Mouse (Mus musculus): ENCODE results near the gene Pacs2. TPM values are rescaled to one million over a fixed set of nuclear protein-coding genes. Genes with fewer than 3 reads are reported as not detected.
A peak's percentile ranks its signal among the peaks of the same experiment; 100 is the strongest.

Gene Pacs2
- total RNA-seq, 1 experiment, result 17.2 TPM

DNA sequence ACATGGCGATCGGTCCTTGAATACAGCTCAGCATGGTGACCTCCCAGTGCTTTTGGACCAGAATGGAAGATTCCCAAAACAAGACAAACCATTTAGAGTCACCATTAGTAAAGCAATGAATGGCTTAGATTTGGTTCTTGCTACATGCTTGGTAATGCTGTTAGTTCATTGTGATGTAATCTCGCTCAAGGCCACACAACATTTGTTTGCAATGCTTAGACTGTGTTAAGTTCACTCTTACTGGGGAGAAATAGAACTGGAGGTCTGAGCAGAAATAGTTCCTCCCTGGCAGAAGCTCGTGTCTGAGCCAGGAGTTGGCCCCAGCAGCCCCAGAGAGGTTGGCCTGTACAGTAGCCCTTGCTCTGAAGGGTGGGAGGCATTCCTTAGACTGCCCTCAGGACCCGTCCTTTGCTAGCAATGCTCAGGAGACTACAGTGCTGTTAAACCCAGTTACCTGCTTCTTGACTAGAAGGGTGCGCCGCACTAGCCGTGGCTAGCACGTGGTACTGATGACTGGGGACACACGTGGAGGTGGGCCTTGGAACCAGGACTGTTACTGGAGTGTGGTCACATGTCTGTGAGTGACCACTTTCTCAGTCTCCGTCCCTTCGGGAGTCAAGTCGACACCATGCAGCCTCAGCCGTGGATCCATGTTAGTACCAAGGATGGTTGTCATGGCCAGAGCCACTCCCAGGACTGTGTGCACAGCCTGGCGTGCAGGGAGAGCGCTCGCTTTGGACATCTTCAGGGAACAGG, 94.4 kb downstream of the Pacs2 start:
- Histone ChIP-seq H3K27ac (ENCODE audit: insufficient read depth, low read depth, low read length, poor library complexity, severe bottlenecking) (no peak overlapping the region), H3K4me3 (ENCODE audit: insufficient read depth in 1 of 2, low read depth in 1 of 2, low read length in 2 of 2, poor library complexity in 1 of 2, severe bottlenecking in 1 of 2) (no peak overlapping the region), H3K9ac (ENCODE audit: insufficient read depth, low read depth, low read length, poor library complexity, severe bottlenecking) (no peak overlapping the region), H3K9me3 (ENCODE audit: control insufficient read depth, insufficient read depth, low read depth, low read length) (no peaks in the 10 kb centered on the region), H3K4me1 (ENCODE audit: control insufficient read depth in 2 of 2, insufficient read depth in 2 of 2, low read length in 2 of 2, poor library complexity in 1 of 2) (peaks cover 12 to 27% of the 10 kb centered on the region in 2 experiments), H3K36me3 (ENCODE audit: control insufficient read depth, insufficient read depth, low read length, poor library complexity, severe bottlenecking) (peaks cover 11% of the 10 kb centered on the region; the same call in 1 of the 2 replicates)
- no peak for DNase-seq (ENCODE audit: low read depth, low spot score)
- TF ChIP-seq ZC3H11A (IDR thresholded peaks at IDR 0.05; ENCODE audit: borderline replicate concordance, low read depth, low read length), result no peak
- no peak for TF ChIP-seq MAFK (IDR thresholded peaks at IDR 0.05; ENCODE audit: insufficient read depth, low read depth, low read length)
- TF ChIP-seq ZNF384 (IDR thresholded peaks at IDR 0.05; ENCODE audit: low read depth, low read length), result no peak
- no peak for TF ChIP-seq HCFC1 (IDR thresholded peaks at IDR 0.05; ENCODE audit: borderline replicate concordance, insufficient read depth, low read length)
- no peak for TF ChIP-seq CHD2 (IDR thresholded peaks at IDR 0.05; ENCODE audit: low read depth, low read length)
- in situ Hi-C loops (cut with MboI; ENCODE audit: low sequenced_read_pairs in 2 of 2, unreplicated experiment in 2 of 2), result no loop called here

DNA sequence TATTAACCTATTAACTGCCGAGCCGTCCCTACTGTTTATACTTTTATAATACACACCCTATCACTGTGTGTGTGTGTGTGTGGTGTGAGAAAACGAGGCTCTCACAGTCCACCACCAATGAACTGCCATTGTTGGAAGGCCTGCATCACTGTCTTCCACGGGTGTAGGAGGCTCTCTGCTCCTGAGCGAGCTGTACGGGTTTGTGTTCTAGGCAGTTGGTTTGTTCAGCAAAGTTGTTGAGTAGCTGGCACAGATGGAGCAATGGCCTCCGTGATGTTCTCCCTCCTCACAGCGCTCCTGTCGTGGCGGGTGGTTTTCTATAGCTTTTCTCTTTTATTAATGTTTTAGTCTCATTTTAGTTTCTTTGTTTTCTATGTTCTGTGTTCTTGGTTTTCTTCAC, 95.5 kb downstream of the Pacs2 start:
- Histone ChIP-seq H3K4me3 (ENCODE audit: insufficient read depth in 1 of 2, low read depth in 1 of 2, low read length in 2 of 2, poor library complexity in 1 of 2, severe bottlenecking in 1 of 2) (no peak overlapping the region), H3K9me3 (ENCODE audit: control insufficient read depth, insufficient read depth, low read depth, low read length) (no peaks in the 10 kb centered on the region), H3K27ac (ENCODE audit: insufficient read depth, low read depth, low read length, poor library complexity, severe bottlenecking) (no peak overlapping the region), H3K4me1 (ENCODE audit: control insufficient read depth in 2 of 2, insufficient read depth in 2 of 2, low read length in 2 of 2, poor library complexity in 1 of 2) (peaks cover 9 to 33% of the 10 kb centered on the region in 2 experiments), H3K36me3 (ENCODE audit: control insufficient read depth, insufficient read depth, low read length, poor library complexity, severe bottlenecking) (peaks cover 19% of the 10 kb centered on the region; the same call in 1 of the 2 replicates), H3K9ac (ENCODE audit: insufficient read depth, low read depth, low read length, poor library complexity, severe bottlenecking) (no peak overlapping the region)
- in situ Hi-C loops (cut with MboI; ENCODE audit: low sequenced_read_pairs in 2 of 2, unreplicated experiment in 2 of 2), result no loop called here
- no peak for DNase-seq (ENCODE audit: low read depth, low spot score)
- TF ChIP-seq CHD2 (IDR thresholded peaks at IDR 0.05; ENCODE audit: low read depth, low read length) (no peak), MAFK (IDR thresholded peaks at IDR 0.05; ENCODE audit: insufficient read depth, low read depth, low read length) (no peak), ZC3H11A (IDR thresholded peaks at IDR 0.05; ENCODE audit: borderline replicate concordance, low read depth, low read length) (no peak), ZNF384 (IDR thresholded peaks at IDR 0.05; ENCODE audit: low read depth, low read length) (no peak), HCFC1 (IDR thresholded peaks at IDR 0.05; ENCODE audit: borderline replicate concordance, insufficient read depth, low read length) (no peak)

DNA sequence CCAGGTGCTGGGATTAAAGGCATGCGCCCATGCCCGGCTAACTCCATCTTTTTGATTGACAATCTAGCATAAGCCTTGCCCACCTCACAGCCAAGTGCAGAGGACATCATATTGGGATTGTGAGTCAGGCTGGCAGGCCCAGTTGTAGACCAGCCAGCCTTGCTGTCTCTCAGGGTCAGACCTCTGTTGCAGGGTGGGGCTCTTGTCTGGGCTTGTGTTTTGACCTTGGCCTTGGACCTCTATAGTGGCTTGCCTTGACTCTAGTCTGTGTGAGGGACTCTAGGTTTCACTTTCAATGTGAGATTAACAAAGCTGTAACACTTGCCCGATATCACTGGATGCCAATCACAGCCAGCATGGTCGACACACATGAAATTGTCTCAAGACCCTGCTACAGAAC, 99.8 kb downstream of the Pacs2 start:
- Histone ChIP-seq H3K9ac (ENCODE audit: insufficient read depth, low read depth, low read length, poor library complexity, severe bottlenecking) (no peak overlapping the region), H3K4me1 (ENCODE audit: control insufficient read depth in 2 of 2, insufficient read depth in 2 of 2, low read length in 2 of 2, poor library complexity in 1 of 2) (peaks cover 13 to 36% of the 10 kb centered on the region in 2 experiments), H3K9me3 (ENCODE audit: control insufficient read depth, insufficient read depth, low read depth, low read length) (no peaks in the 10 kb centered on the region), H3K4me3 (ENCODE audit: insufficient read depth in 1 of 2, low read depth in 1 of 2, low read length in 2 of 2, poor library complexity in 1 of 2, severe bottlenecking in 1 of 2) (0 out of 4 replicates have a peak overlapping the region, but pooled peaks of 1 of the 2 experiments have one; percentile 9), H3K27ac (ENCODE audit: insufficient read depth, low read depth, low read length, poor library complexity, severe bottlenecking) (peak overlapping the region; percentile 65; the same call in 1 of the 2 replicates), H3K36me3 (ENCODE audit: control insufficient read depth, insufficient read depth, low read length, poor library complexity, severe bottlenecking) (peaks cover 45% of the 10 kb centered on the region)
- no peak for TF ChIP-seq ZC3H11A (IDR thresholded peaks at IDR 0.05; ENCODE audit: borderline replicate concordance, low read depth, low read length)
- TF ChIP-seq HCFC1 (IDR thresholded peaks at IDR 0.05; ENCODE audit: borderline replicate concordance, insufficient read depth, low read length), result no peak
- no peak for TF ChIP-seq CHD2 (IDR thresholded peaks at IDR 0.05; ENCODE audit: low read depth, low read length)
- no peak for TF ChIP-seq ZNF384 (IDR thresholded peaks at IDR 0.05; ENCODE audit: low read depth, low read length)
- TF ChIP-seq MAFK (IDR thresholded peaks at IDR 0.05; ENCODE audit: insufficient read depth, low read depth, low read length), result no peak
- in situ Hi-C loops (cut with MboI; ENCODE audit: low sequenced_read_pairs in 2 of 2, unreplicated experiment in 2 of 2), result no loop called here
- no peak for DNase-seq (ENCODE audit: low read depth, low spot score)

- Histone ChIP-seq H3K4me3 (ENCODE audit: insufficient read depth in 1 of 2, low read depth in 1 of 2, low read length in 2 of 2, poor library complexity in 1 of 2, severe bottlenecking in 1 of 2) (no peak overlapping the region), H3K9ac (ENCODE audit: insufficient read depth, low read depth, low read length, poor library complexity, severe bottlenecking) (no peak overlapping the region), H3K27ac (ENCODE audit: insufficient read depth, low read depth, low read length, poor library complexity, severe bottlenecking) (peak overlapping the region; percentile 65), H3K36me3 (ENCODE audit: control insufficient read depth, insufficient read depth, low read length, poor library complexity, severe bottlenecking) (peaks cover 52% of the 10 kb centered on the region), H3K4me1 (ENCODE audit: control insufficient read depth in 2 of 2, insufficient read depth in 2 of 2, low read length in 2 of 2, poor library complexity in 1 of 2) (peaks cover 13 to 31% of the 10 kb centered on the region in 2 experiments), H3K9me3 (ENCODE audit: control insufficient read depth, insufficient read depth, low read depth, low read length) (no peaks in the 10 kb centered on the region)
- DNase-seq (ENCODE audit: low read depth, low spot score), result peak; percentile 88
- TF ChIP-seq ZC3H11A (IDR thresholded peaks at IDR 0.05; ENCODE audit: borderline replicate concordance, low read depth, low read length), result no peak
- no peak for TF ChIP-seq CHD2 (IDR thresholded peaks at IDR 0.05; ENCODE audit: low read depth, low read length)
- no peak for TF ChIP-seq HCFC1 (IDR thresholded peaks at IDR 0.05; ENCODE audit: borderline replicate concordance, insufficient read depth, low read length)
- in situ Hi-C loops (cut with MboI; ENCODE audit: low sequenced_read_pairs in 2 of 2, unreplicated experiment in 2 of 2), result no loop called here
These were observed 100.7 kb downstream of the Pacs2 start for GRCm38 (mm10) chr12:113114856-113115538.
